Mouse (Mus musculus) CD4-positive, CD25-positive, alpha-beta regulatory T cell, adult 9 weeks (primary cell): ENCODE data around the gene Eppin. TPM values are rescaled to one million over a fixed set of nuclear protein-coding genes. Genes with fewer than 3 reads are reported as not detected.

Experiments
- polyA plus RNA-seq: library from polyadenylated mRNA; unstranded; fragments of 100-300 nt; shearing (Covaris generic); gene quantifications from one replicate; pipeline ENCODE4 v1.2.1, GENCODE M21; 2017

Eppin gene
- polyA plus RNA-seq = not detected

DNA sequence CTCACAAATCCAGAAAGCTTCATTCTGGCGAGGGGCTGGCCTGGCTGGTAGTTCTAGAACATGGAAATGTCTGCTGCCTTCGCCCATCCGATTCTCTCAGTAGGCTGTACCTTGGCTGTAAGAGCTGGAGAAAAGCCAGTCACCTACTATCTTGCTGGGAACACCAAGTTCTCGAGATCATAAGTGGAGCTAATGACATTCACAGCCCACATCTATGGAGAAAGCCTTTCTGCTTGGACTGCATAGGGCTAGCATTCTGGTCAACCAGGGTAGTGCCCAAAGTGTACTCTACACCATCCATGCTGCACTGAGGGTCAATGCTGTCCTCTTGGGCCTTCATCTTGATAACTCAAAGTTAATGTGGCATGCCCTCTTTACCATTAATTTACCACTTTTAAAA is at the start of gene Eppin:
Gene Eppin (minus strand): TSS at position 101 of the 400 bp plus-strand sequence.

DNA sequence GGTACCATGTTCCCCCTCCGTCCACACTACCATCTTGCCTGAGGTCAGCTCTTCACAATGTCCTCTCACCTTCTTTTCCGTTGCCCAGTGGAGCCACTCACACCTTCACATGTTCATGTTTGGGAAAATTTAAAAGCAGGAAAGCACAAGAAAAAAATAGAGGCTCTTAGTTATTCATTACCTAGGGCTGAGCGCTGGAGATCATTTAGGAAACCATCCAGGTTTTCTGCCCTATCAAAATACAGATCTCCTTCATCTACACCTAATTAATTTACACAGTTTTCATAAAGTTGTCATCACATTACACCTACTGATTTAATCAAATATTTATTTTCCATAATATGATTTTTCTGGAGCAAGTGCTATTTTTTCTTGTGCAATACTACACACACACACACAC is 45.3 kb upstream of the Eppin start, which contains the start of gene Wfdc16:
Gene Wfdc16 (minus strand): TSS at position 101 of the 400 bp plus-strand sequence.

DNA sequence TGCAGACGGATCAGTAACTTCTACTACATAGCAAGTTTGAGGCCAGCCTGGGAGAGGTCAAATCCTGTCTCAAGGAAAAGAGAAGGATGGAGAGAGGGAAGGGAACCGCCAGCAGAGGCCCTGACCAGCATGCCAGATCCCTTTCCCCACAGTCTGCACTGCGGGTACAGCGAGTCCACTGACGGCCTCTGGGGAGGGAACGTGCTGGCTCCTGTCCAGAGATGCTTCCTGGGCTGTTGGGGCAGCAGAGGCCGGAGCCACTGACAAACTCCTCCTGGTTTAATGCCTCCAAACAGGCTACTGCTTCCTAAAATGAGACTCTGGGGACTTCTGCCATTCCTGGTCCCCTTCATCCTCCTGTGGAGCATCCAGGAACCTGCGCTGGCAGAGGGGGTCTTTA is 20.1 kb upstream of the Eppin start, which contains the start of the genes Wfdc6b and Wfdc8:
Gene Wfdc6b (plus strand): TSS at position 52 of the 400 bp plus-strand sequence.
Gene Wfdc8 (minus strand): TSS at position 156 of the 400 bp plus-strand sequence.

DNA sequence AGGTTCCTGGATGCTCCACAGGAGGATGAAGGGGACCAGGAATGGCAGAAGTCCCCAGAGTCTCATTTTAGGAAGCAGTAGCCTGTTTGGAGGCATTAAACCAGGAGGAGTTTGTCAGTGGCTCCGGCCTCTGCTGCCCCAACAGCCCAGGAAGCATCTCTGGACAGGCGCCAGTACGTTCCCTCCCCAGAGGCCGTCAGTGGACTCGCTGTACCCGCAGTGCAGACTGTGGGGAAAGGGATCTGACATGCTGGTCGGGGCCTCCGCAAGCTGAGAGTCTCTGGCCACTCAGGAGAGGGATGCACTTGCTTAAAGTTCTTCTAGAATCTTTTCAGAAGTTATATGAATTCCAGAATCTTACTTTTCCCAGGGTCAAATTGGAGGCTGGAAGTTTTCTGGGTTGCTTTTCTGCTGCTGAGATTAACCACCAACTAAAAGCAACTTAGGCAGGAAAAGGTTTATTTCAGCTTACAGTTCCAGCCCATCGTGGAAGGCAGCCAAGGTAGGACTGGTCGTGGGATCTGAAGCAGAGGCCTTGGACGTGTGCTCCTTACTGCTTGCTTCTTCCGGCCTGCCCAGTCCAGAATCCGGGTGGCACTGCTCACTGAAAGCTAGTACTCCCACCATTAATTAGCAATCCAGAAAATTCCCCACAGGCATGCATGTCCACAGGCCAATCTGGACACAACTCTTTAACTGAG is 8.2 kb downstream of the Eppin start, which contains the start of gene Wfdc6a:
Gene Wfdc6a (minus strand): TSS at position 423 of the 701 bp plus-strand sequence.

DNA sequence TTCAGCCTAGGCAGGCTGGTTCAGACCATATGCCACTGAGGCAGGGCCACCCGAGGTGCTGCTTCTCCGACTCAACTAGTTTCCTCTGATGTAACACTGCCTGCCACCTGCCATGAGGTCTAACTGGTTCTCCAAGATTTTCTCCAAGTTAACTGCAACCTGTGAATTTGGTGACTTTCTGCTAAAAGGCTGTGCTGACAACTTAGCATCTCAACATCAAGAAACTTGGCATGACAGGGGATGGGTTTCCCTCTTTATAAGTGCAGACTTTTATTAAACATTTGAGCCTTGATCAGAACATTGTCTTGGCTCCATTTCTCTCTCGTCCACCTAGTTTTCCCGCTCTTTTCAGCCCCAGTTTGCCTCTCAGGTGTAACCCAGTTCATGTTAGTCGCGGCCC is 20.0 kb downstream of the Eppin start, which contains the start of gene Spint3:
Gene Spint3 (minus strand): TSS at position 101 of the 400 bp plus-strand sequence.

DNA sequence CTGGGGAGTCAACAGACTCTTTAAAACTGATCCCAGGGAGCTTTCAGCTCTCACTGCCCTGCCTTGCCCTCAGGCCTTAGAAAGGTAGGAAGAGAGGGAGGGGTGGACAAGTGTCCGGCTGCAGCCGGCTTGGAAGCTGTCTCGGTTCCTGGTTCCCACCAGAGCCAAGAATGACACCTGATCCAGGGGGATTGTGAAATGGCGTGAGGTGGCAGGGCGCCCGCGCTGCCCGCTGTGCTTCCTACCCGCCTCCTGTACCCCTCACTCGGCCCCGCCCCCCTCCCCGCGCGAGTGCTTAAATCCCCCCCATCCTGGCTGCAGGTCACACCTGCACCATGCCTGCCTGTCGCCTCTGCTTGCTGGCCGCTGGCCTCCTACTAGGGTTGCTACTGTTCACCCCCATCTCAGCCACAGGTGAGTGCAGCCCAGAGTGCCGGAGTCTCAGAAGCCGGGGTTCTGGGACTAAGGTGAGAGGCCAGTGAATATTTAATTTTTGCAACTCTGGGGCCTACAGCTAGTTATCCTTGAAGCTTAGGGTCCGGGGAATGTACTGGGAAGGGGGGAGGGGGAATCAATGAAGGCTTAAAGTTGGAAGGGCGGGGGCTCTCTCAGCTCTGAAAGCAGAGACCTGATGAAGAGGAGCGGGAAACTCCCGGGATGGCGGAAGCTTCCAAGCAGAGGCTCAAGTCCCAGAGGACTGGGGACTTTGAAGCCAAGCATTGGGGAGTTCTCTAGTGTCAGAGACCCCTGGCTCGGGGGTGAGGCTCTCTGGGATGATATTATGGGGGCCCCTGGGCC is 30.8 kb downstream of the Eppin start, which contains the start of gene Wfdc2:
Gene Wfdc2 (plus strand): TSS at position 23 of the 798 bp plus-strand sequence.

Other genes starting within 250 kb of the Eppin start
- gene Slpi, start 204.5 kb downstream of the Eppin start, polyA plus RNA-seq = 5.8 TPM
- not detected for gene Rbpjl, start 190.5 kb downstream of the Eppin start, polyA plus RNA-seq
- gene Matn4, start 188.4 kb downstream of the Eppin start, polyA plus RNA-seq = not detected
- 25.2 TPM for gene Sdc4, start 149.7 kb downstream of the Eppin start, polyA plus RNA-seq
- 18.6 TPM for gene Sys1, start 136.6 kb downstream of the Eppin start, polyA plus RNA-seq
- not detected for gene Gm20458, start 132.6 kb downstream of the Eppin start, polyA plus RNA-seq
- not detected for gene Trp53tg5, start 119.9 kb downstream of the Eppin start, polyA plus RNA-seq
- 4.5 TPM for gene Dbndd2, start 107.5 kb downstream of the Eppin start, polyA plus RNA-seq
- 38.2 TPM for gene Pigt, start 96.1 kb downstream of the Eppin start, polyA plus RNA-seq
- 2.6 TPM for gene Wfdc2, start 31.2 kb downstream of the Eppin start, polyA plus RNA-seq
- not detected for gene Spint3, start 20.1 kb downstream of the Eppin start, polyA plus RNA-seq
- gene Wfdc6a, start 8.1 kb downstream of the Eppin start, polyA plus RNA-seq = not detected
- not detected for gene Wfdc6b, start 19.9 kb upstream of the Eppin start, polyA plus RNA-seq
- gene Wfdc8, start 20.0 kb upstream of the Eppin start, polyA plus RNA-seq = not detected
- not detected for gene Wfdc16, start 45.2 kb upstream of the Eppin start, polyA plus RNA-seq
- not detected for gene Wfdc10, start 62.5 kb upstream of the Eppin start, polyA plus RNA-seq
- not detected for gene Wfdc9, start 63.0 kb upstream of the Eppin start, polyA plus RNA-seq
- gene Wfdc11, start 80.5 kb upstream of the Eppin start, polyA plus RNA-seq = not detected
- gene Wfdc13, start 91.5 kb upstream of the Eppin start, polyA plus RNA-seq = not detected
- not detected for gene Spint4, start 104.9 kb upstream of the Eppin start, polyA plus RNA-seq
- not detected for gene Spint5, start 121.7 kb upstream of the Eppin start, polyA plus RNA-seq
- gene Wfdc3, start 152.3 kb upstream of the Eppin start, polyA plus RNA-seq = not detected
- 10.4 TPM for gene Dnttip1, start 152.4 kb upstream of the Eppin start, polyA plus RNA-seq
- gene Ube2c, start 176.3 kb upstream of the Eppin start, polyA plus RNA-seq = 8.4 TPM
- not detected for gene Tnnc2, start 186.4 kb upstream of the Eppin start, polyA plus RNA-seq
- 6.5 TPM for gene Snx21, start 192.2 kb upstream of the Eppin start, polyA plus RNA-seq
- 43.9 TPM for gene Acot8, start 211.3 kb upstream of the Eppin start, polyA plus RNA-seq
- 9.8 TPM for gene Zswim3, start 211.5 kb upstream of the Eppin start, polyA plus RNA-seq
- 27.5 TPM for gene Zswim1, start 229.1 kb upstream of the Eppin start, polyA plus RNA-seq
- 0.72 TPM for gene Spata25, start 234.9 kb upstream of the Eppin start, polyA plus RNA-seq
- 218 TPM for gene Ctsa, start 239.3 kb upstream of the Eppin start, polyA plus RNA-seq
- gene Neurl2, start 239.9 kb upstream of the Eppin start, polyA plus RNA-seq = 2.6 TPM